Mouse (Mus musculus): ENCODE data around the gene Iqcf3. TPM values are rescaled to one million over a fixed set of nuclear protein-coding genes. Genes with fewer than 3 reads are reported as not detected.
"Not testable (repeated sequence)": the region's sequence is repeated elsewhere in the genome, so short reads cannot be mapped to it uniquely, and the experiment has no call there.

The Iqcf3 gene
- not detected in 2 replicates for polyA plus RNA-seq (2016; fragmentation: Nextera tagmentation; extraction: Ambion mirVana)

- H3K4me1 ChIP-seq, result no peaks in the 10 kb centered on the region
- no peak within 1 kb of the TSS for H3K27ac ChIP-seq (replicated peaks)
- DNase-seq (ENCODE audit: low spot score), result no peak
- no peak within 1 kb of the TSS for H3K4me3 ChIP-seq
- no peaks in the 10 kb centered on the region for H3K36me3 ChIP-seq (replicated peaks)
- WGBS, result 90% methylated on average over 5 of the region's 5 CpGs
- H3K9me3 ChIP-seq, result no peaks in the 10 kb centered on the region
- H3K27me3 ChIP-seq (replicated peaks; ENCODE audit: low read depth, poor library complexity, severe bottlenecking), result no peaks in the 10 kb centered on the region
These were observed at the start of gene Iqcf3 for GRCm38 (mm10) chr9:106561531-106561930. Gene Iqcf3, minus strand, starts transcription at chr9:106561631.

- H3K9me3 ChIP-seq, result no peaks in the 10 kb centered on the region
- no peaks in the 10 kb centered on the region for H3K4me1 ChIP-seq
- DNase-seq (ENCODE audit: low spot score), result no peak
- H3K4me3 ChIP-seq, result no peak overlapping the region
- no peaks in the 10 kb centered on the region for H3K36me3 ChIP-seq (replicated peaks)
- H3K27ac ChIP-seq (replicated peaks), result no peak overlapping the region
- no peaks in the 10 kb centered on the region; the same call in 1 of the 2 replicates for H3K27me3 ChIP-seq (replicated peaks; ENCODE audit: low read depth, poor library complexity, severe bottlenecking)
- 88% methylated on average over 4 of the region's 4 CpGs for WGBS
These were observed 49.3 kb upstream of the Iqcf3 start for GRCm38 (mm10) chr9:106610727-106611126.

DNA sequence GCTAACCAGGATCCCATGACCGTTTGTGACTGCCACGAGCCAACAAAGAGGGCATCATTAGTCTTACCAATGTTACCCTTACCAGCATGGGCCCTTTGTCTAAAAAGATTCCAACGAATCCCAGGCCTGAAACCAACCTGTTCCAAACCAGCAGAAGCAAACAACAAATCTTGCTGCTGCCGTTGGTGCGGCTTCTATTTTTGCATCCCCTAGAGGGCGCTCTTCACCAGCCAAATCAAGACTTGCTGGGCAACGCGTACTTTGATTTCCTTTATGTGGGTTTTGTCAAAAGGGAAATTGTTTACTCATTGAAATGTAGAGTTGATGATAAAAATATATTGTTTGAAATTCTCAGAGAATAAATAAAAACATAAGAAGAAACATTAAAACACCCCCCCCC lies 39.1 kb upstream of the Iqcf3 start:
- WGBS, result 34% methylated on average over 8 of the region's 8 CpGs
- H3K27ac ChIP-seq (replicated peaks), result no peak overlapping the region
- no peaks in the 10 kb centered on the region for H3K4me1 ChIP-seq
- H3K27me3 ChIP-seq (replicated peaks; ENCODE audit: low read depth, poor library complexity, severe bottlenecking), result no peaks in the 10 kb centered on the region
- peak; percentile 64 for DNase-seq (ENCODE audit: low spot score)
- no peaks in the 10 kb centered on the region for H3K9me3 ChIP-seq
- no peaks in the 10 kb centered on the region for H3K36me3 ChIP-seq (replicated peaks)
- no peak overlapping the region for H3K4me3 ChIP-seq

DNA sequence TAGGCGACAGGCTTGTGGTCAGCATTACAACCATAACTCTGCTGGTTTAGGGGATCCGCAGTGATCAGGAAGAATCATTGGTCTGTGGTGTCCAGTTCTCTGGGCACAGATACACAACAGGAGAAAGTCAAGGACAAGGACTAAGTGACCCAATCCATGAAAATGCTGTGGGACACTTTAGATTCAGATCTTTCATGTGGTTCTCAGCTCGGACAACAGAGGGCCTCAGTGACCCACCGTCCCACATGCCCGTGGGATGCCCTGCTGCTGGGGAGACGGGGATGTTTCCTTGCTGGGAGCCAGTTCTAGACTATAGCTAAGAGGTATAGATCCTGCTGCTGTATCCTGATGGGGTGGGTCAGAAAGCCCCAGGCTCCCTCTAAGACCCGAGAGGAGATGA lies 37.0 kb upstream of the Iqcf3 start:
- H3K4me3 ChIP-seq, result no peak overlapping the region
- no peaks in the 10 kb centered on the region for H3K27me3 ChIP-seq (replicated peaks; ENCODE audit: low read depth, poor library complexity, severe bottlenecking)
- H3K9me3 ChIP-seq, result no peaks in the 10 kb centered on the region
- H3K4me1 ChIP-seq, result no peaks in the 10 kb centered on the region
- no peak for DNase-seq (ENCODE audit: low spot score)
- H3K36me3 ChIP-seq (replicated peaks), result no peaks in the 10 kb centered on the region
- H3K27ac ChIP-seq (replicated peaks), result no peak overlapping the region
- 51% methylated on average over 7 of the region's 7 CpGs for WGBS

DNA sequence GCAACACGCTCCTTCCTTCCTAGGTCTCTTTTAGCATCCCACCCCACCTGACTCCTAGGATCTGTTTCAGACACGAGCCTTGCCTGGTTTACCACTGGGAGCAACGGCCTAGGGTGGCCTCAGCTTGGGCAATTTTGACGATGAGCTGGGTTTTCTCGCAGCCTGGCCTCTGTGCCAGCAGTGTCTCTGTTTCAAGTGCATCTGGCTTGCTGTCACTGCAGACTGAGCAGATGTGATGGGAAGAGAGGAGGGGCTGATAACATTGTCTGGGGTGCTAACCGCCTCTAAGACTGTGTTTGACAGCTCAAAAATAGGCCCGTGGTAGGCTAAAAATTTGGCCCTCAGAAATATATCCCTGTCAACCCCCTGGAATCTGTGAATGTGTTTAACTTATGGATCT lies 34.4 kb upstream of the Iqcf3 start:
- no peak overlapping the region for H3K27ac ChIP-seq (replicated peaks)
- no peak overlapping the region for H3K4me3 ChIP-seq
- H3K9me3 ChIP-seq, result no peaks in the 10 kb centered on the region
- H3K4me1 ChIP-seq, result no peaks in the 10 kb centered on the region
- no peaks in the 10 kb centered on the region for H3K36me3 ChIP-seq (replicated peaks)
- no peak for DNase-seq (ENCODE audit: low spot score)
- no peaks in the 10 kb centered on the region for H3K27me3 ChIP-seq (replicated peaks; ENCODE audit: low read depth, poor library complexity, severe bottlenecking)
- 71% methylated on average over 7 of the region's 7 CpGs for WGBS

DNA sequence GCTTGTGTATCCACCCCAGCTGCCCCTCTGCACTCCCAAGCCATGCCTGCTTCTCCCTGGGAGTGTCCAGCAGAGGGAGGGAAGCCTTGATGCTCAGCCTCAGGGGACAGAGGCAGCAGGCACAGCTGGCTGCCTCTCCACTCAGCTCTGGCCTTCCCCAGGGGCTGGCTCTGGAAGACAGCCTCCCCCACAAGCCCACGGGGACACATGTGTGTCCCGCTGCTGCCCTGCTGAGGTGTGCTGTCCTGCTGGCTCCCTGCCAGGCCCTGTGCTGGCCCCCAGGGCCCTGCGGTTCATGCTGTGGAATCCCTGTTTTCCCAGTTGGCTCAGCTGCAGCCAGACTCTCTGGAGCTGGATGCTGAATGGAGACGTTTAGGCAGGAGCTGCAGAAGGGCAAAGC lies 34.0 kb upstream of the Iqcf3 start:
- not testable (repeated sequence) for H3K27ac ChIP-seq (replicated peaks); H3K27me3 ChIP-seq (replicated peaks; ENCODE audit: low read depth, poor library complexity, severe bottlenecking); H3K36me3 ChIP-seq (replicated peaks); H3K4me3 ChIP-seq; H3K4me1 ChIP-seq; H3K9me3 ChIP-seq; DNase-seq (ENCODE audit: low spot score)
- WGBS, result 29% methylated on average over 4 of the region's 4 CpGs

GRCm38 (mm10) chr9:106592158-106592557 lies 30.7 kb upstream of the Iqcf3 start:
- DNase-seq (ENCODE audit: low spot score), result no peak
- H3K9me3 ChIP-seq, result no peaks in the 10 kb centered on the region
- H3K27me3 ChIP-seq (replicated peaks; ENCODE audit: low read depth, poor library complexity, severe bottlenecking), result no peaks in the 10 kb centered on the region
- H3K36me3 ChIP-seq (replicated peaks), result no peaks in the 10 kb centered on the region
- H3K4me1 ChIP-seq, result no peaks in the 10 kb centered on the region
- no peak overlapping the region for H3K4me3 ChIP-seq
- no peak overlapping the region for H3K27ac ChIP-seq (replicated peaks)
- 90% methylated on average over 5 of the region's 5 CpGs for WGBS

DNA sequence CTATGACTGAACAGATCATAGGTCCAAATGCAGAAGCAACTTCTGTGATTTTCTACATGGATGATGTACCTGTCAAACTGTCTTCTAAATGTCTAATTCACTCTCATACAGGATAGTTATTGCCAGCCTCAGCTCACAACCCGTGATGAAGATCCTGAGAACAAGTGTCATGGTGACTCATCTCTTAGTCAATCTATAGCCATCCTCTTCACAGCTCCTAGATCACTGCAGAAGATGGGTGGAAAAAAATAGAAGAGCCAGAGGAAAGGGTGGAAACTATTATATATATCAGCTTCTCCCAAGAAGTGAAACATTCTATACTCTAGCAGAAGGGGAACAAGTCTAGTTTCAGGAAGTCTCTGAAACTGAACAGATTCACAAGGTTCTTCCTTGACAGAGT lies 21.1 kb upstream of the Iqcf3 start:
- H3K9me3 ChIP-seq, result no peaks in the 10 kb centered on the region
- H3K27me3 ChIP-seq (replicated peaks; ENCODE audit: low read depth, poor library complexity, severe bottlenecking), result no peaks in the 10 kb centered on the region
- WGBS, result 86% methylated on average over 1 of the region's 1 CpGs
- H3K27ac ChIP-seq (replicated peaks), result no peak overlapping the region
- H3K36me3 ChIP-seq (replicated peaks), result no peaks in the 10 kb centered on the region
- no peaks in the 10 kb centered on the region for H3K4me1 ChIP-seq
- DNase-seq (ENCODE audit: low spot score), result no peak
- H3K4me3 ChIP-seq, result no peak overlapping the region

- no peak for DNase-seq (ENCODE audit: low spot score)
- 82% methylated on average over 7 of the region's 7 CpGs for WGBS
- no peaks in the 10 kb centered on the region for H3K4me1 ChIP-seq
- H3K27me3 ChIP-seq (replicated peaks; ENCODE audit: low read depth, poor library complexity, severe bottlenecking), result no peaks in the 10 kb centered on the region
- H3K36me3 ChIP-seq (replicated peaks), result no peaks in the 10 kb centered on the region
- H3K9me3 ChIP-seq, result no peaks in the 10 kb centered on the region
- no peak overlapping the region for H3K4me3 ChIP-seq
- H3K27ac ChIP-seq (replicated peaks), result no peak overlapping the region
These were observed 18.6 kb upstream of the Iqcf3 start for GRCm38 (mm10) chr9:106580016-106580415.

GRCm38 (mm10) chr9:106576112-106576511 lies 14.7 kb upstream of the Iqcf3 start:
- Histone ChIP-seq H3K27me3 (replicated peaks; ENCODE audit: low read depth, poor library complexity, severe bottlenecking) (no peaks in the 10 kb centered on the region), H3K9me3 (no peaks in the 10 kb centered on the region), H3K36me3 (replicated peaks) (no peaks in the 10 kb centered on the region), H3K4me3 (no peak overlapping the region), H3K4me1 (no peaks in the 10 kb centered on the region), H3K27ac (replicated peaks) (no peak overlapping the region)
- 86% methylated on average over 2 of the region's 2 CpGs for WGBS
- DNase-seq (ENCODE audit: low spot score), result no peak

DNA sequence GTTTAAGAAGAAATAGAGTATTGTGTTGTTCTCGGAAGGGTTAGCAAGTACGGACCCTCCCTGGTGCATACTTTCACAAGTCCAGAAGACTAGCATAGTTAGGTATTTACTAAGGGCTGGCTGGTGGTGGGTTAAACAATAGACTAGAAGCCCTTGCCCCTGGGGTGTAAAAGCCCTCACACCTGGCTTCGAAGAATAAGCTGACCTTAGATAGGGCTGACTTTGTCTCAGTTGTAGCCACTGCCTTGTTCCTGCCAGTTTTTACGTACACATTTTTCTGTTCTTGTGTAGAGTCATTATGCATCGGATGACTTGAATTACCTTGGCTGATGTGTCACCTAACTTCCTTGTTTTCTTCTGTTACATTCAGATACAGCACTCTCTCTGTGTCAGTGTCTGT lies 11.9 kb upstream of the Iqcf3 start:
- no peaks in the 10 kb centered on the region for H3K27me3 ChIP-seq (replicated peaks; ENCODE audit: low read depth, poor library complexity, severe bottlenecking)
- no peaks in the 10 kb centered on the region for H3K36me3 ChIP-seq (replicated peaks)
- no peak overlapping the region for H3K4me3 ChIP-seq
- 89% methylated on average over 5 of the region's 5 CpGs for WGBS
- no peak for DNase-seq (ENCODE audit: low spot score)
- no peaks in the 10 kb centered on the region for H3K9me3 ChIP-seq
- no peak overlapping the region for H3K27ac ChIP-seq (replicated peaks)
- no peaks in the 10 kb centered on the region for H3K4me1 ChIP-seq

GRCm38 (mm10) chr9:106572186-106572585 lies 10.8 kb upstream of the Iqcf3 start:
- 89% methylated on average over 2 of the region's 2 CpGs for WGBS
- no peaks in the 10 kb centered on the region for H3K9me3 ChIP-seq
- H3K4me1 ChIP-seq, result no peaks in the 10 kb centered on the region
- H3K27ac ChIP-seq (replicated peaks), result no peak overlapping the region
- no peak overlapping the region for H3K4me3 ChIP-seq
- no peaks in the 10 kb centered on the region for H3K36me3 ChIP-seq (replicated peaks)
- H3K27me3 ChIP-seq (replicated peaks; ENCODE audit: low read depth, poor library complexity, severe bottlenecking), result no peaks in the 10 kb centered on the region
- DNase-seq (ENCODE audit: low spot score), result no peak

DNA sequence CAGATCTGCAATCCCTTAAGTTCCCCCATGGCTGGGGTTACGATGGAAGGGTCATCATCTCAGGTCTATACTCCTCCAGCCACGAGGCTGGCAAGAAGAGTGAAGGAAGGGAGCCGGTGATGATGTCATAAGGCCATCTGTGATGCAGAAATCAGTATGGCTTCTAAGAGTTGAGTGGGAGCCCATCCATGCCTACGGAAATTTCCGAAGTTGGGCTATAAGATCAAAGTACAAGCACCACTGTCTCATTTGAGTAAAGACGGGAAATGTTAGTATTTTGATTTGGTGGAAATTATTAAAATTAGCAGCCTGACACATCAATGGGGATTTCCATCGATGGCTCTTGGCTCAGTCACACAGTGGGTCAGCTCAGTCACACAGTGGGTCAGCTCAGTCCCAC lies 9.5 kb upstream of the Iqcf3 start, which contains the start of gene Iqcf4:
Gene Iqcf4 (minus strand): TSS at position 101 of the 400 bp plus-strand sequence.
- Histone ChIP-seq H3K4me1 (no peaks in the 10 kb centered on the region), H3K36me3 (replicated peaks) (no peaks in the 10 kb centered on the region), H3K27me3 (replicated peaks; ENCODE audit: low read depth, poor library complexity, severe bottlenecking) (no peaks in the 10 kb centered on the region), H3K9me3 (no peaks in the 10 kb centered on the region), H3K27ac (replicated peaks) (no peak within 1 kb of the TSS), H3K4me3 (no peak within 1 kb of the TSS)
- no peak for DNase-seq (ENCODE audit: low spot score)
- 90% methylated on average over 7 of the region's 7 CpGs for WGBS

DNA sequence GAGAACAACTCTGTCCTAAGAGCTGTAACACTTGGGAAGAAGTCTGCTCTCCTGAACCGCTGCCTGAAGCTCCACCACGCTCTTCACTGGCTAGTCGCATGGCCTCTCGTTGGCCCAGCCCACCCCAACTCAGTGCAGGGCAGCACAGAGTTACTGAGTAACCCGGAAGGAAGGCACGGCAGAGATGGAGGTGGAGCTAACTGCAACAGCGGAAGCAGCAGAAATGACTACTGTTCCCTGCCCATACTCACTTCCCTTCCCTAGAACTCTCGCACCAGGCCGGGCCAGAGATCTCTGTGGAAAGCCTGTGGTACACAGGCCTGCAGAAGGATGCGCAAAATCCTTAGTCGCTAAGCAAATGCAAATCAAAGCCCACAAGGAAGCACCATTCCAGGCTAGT lies 5.0 kb upstream of the Iqcf3 start:
- Histone ChIP-seq H3K4me3 (no peak overlapping the region), H3K9me3 (no peaks in the 10 kb centered on the region), H3K27ac (replicated peaks) (no peak overlapping the region), H3K36me3 (replicated peaks) (no peaks in the 10 kb centered on the region), H3K27me3 (replicated peaks; ENCODE audit: low read depth, poor library complexity, severe bottlenecking) (no peaks in the 10 kb centered on the region), H3K4me1 (no peaks in the 10 kb centered on the region)
- WGBS, result 67% methylated on average over 11 of the region's 11 CpGs
- DNase-seq (ENCODE audit: low spot score), result no peak
